Mouse (Mus musculus) lung, adult 2 months (tissue): ENCODE data around the gene Lpo.

Experiments
- CTCF ChIP-seq: fragments of 200-500 bp; IDR thresholded peaks from 2 replicates; pipeline ENCODE4 v1.5.1; 2011; ENCODE audit warnings: mild to moderate bottlenecking, low read length, control low read depth; ENCODE audit not compliant: insufficient read depth
- POLR2A ChIP-seq: fragments of 200-500 bp; IDR thresholded peaks from 2 replicates; pipeline ENCODE4 v1.6.1; 2011; ENCODE audit warnings: low read depth, mild to moderate bottlenecking, control low read depth, low read length, borderline replicate concordance; ENCODE audit errors: extremely low read depth

- TF ChIP-seq CTCF, result no peak
- no peak for TF ChIP-seq POLR2A
These were observed 49.9 kb downstream of the Lpo start for GRCm38 (mm10) chr11:87778100-87778765.
